Mouse (Mus musculus): ENCODE results near the gene Plrg1.

Gene Plrg1

DNA sequence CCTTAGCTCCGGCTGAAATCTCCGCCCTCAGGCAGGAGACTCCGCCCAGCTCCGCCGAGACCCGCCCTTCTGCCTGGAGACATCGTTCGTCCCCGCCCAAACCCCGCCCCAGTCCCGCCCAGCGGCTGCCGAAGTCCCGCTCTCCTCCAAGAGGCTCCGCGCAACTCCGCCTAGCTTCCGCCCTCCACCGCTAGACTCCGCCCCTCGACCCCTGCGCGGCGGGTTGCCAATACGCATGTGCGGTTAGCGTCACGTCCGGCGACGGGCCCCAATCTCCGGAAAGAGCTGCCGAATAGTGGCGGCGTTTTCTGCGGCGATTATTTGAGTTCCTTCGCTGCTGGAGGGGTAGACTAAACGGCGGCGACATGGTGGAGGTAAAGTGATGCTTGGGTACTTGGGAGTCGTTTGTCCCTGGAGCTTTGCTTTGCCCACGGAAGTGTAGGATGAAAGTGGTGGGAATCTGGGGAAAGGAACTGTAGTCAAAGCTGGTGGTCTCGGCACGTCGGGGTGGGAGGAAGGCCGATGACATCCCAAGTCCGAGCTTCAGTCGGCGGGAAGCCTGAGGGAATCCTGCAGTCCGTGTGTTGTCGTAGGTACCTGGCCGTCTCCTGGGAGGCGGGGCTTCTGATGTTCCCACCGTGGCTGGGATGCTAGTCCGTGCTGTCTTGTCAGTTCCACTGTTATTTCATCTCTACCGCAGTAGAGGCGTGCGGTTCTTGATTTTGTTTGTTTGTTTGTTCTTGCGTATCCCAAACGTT, at the start of gene Plrg1:
Plrg1 (plus strand) TSS at position 242 of the 758 bp plus-strand sequence.
- peak; percentile 99 for DNase-seq (ENCODE audit: low spot score)

- DNase-seq (ENCODE audit: low spot score): no peak
Measured at GRCm38 (mm10) chr3:83007557-83007956, 47.8 kb upstream of the Plrg1 start, which contains the start of gene Fgg. Gene Fgg, plus strand, starts transcription at chr3:83007724.

DNA sequence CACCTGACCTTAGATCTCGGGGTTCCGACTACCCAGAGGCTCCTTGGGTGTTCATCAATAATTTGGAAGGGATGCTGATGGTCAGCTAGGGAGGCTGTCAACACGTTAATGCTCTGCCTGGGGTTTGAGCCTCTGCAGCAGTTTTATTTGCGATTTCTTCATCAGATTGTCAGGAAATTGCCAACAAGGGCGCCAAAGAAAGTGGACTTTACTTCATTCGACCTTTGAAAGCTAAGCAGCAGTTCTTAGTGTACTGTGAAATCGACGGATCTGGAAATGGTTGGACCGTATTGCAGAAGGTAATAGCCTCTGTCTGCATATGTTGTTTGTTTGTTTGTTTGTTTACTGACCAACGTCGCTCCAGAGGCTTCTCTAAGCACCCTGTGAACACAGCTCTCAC, 45.0 kb upstream of the Plrg1 start:
- DNase-seq (ENCODE audit: low spot score): no peak

DNA sequence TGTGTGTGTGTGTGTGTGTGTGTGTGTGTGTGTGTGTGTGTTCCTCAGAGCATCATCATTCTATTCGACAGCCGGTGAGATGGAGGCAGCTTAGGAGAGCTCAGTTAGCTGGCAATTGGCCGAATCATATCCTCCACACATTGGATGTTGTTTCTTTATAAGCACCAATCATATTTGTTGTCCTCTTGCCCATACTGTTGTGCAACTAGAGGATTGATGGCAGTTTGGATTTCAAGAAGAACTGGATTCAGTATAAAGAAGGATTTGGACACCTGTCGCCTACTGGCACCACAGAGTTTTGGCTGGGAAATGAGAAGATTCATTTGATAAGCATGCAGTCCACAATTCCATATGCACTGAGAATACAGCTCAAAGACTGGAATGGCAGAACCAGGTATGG, 44.2 kb upstream of the Plrg1 start:
- DNase-seq (ENCODE audit: low spot score): no peak

- no peak for DNase-seq (ENCODE audit: low spot score)
Measured at GRCm38 (mm10) chr3:83011565-83011964, 43.8 kb upstream of the Plrg1 start.

DNA sequence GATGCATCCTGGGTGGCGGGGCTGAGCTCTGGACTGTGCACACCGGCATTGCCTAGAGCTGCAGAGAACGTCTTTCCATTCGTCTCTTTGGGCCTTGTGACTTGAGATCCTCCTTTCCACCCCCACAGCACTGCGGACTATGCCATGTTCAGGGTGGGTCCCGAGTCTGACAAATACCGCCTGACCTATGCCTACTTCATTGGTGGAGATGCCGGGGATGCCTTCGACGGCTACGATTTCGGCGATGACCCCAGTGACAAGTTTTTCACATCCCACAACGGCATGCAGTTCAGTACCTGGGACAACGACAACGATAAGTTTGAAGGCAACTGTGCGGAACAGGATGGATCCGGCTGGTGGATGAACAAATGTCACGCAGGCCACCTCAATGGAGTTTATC, 42.7 kb upstream of the Plrg1 start:
- DNase-seq (ENCODE audit: low spot score): no peak

DNA sequence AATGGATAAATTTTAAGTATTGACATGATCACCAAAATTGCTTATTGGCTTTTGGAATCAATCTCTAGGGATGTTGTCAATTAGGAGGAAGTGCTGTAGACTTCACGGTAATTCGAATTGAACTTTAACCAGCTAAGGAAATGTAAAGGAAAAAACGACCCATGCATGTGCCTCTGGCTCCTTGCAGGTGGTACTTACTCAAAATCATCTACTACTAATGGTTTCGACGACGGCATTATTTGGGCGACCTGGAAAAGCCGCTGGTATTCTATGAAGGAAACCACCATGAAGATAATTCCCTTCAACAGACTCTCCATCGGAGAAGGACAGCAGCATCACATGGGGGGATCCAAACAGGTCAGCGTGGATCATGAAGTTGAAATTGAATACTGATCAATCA, 41.4 kb upstream of the Plrg1 start:
- DNase-seq (ENCODE audit: low spot score): no peak

- no peak for DNase-seq (ENCODE audit: low spot score)
Measured at GRCm38 (mm10) chr3:83016236-83016635, 39.1 kb upstream of the Plrg1 start.

GRCm38 (mm10) chr3:83020387-83020786, 34.9 kb upstream of the Plrg1 start:
- no peak for DNase-seq (ENCODE audit: low spot score)

DNA sequence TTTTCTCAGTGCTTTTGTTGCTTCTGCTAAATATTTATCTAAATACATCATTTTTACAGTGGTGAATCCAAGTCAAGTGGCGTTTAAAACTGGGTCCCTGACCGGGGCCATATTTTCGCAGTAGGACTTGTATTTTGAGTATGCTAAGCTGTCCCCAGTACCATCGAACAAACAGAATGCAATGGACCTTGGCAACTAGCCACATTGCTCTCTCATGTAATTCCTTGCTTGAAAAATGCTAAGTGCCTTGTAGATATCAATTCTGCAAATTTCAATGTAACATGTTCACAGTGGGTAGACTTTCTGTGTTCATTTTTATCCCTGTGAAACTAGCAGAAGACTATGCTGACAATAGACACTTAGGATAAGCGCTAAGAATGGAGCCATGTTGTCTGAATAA, 34.1 kb upstream of the Plrg1 start:
- no peak for DNase-seq (ENCODE audit: low spot score)

DNA sequence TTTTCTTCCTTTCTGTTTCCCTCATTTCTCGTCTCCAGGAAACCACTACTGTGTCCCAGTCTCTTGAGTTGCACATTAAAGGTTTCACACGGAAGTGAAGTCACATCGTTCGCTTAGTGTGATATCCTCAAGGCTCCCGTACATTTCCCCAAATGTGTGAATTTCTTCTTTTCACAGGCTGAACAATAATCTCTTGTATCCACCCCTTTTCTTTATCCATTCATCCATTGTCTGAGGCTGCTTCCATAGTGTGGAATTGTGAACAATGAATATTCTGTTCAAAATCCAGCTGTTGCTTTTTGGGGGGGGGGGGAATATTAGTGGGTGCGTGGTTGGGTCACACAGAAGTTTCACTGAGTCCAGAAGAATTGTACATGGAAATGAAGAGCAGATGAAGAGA, 30.3 kb upstream of the Plrg1 start:
- DNase-seq (ENCODE audit: low spot score): no peak

DNA sequence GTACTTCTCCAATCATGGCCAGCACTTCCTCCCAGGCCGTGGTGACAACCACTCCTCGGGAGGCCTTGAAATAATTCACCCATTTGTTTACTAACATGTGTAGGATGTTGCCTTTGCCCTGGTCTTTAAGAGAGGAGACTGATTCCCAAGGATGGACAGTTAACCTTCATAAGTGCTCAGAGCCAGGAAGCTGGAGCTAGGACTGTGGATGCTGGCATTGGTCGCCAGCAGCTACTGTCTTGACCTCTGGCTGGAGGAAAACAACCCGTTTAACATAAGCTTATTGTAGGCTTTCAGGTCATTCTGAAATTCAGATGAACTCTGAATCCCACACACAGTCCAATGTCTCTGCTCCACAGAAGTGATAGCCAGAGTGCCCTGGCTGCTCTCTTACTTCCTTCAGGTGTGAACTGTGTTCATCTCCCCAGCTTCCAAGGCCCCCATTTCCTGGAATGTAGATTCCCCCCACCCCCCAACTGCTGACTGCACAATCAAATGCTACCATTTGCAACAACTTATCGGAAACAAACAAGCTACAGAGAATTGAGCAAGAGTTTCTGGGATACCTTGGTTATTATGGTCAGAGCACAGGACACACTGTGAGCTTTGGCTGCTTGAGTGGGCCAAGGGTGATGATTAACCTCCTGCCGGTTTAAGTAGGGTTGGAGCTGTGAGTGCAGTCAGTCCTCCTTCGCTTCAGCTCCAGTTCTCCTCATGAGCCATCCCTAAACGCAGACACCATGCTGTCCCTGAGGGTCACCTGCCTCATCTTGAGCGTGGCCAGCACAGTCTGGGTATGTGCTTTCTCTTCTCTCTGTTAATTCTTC, 29.6 kb upstream of the Plrg1 start, which contains the start of gene Fga:
Fga (plus strand) TSS at position 602 of the 827 bp plus-strand sequence.
- no peak for DNase-seq (ENCODE audit: low spot score)

DNA sequence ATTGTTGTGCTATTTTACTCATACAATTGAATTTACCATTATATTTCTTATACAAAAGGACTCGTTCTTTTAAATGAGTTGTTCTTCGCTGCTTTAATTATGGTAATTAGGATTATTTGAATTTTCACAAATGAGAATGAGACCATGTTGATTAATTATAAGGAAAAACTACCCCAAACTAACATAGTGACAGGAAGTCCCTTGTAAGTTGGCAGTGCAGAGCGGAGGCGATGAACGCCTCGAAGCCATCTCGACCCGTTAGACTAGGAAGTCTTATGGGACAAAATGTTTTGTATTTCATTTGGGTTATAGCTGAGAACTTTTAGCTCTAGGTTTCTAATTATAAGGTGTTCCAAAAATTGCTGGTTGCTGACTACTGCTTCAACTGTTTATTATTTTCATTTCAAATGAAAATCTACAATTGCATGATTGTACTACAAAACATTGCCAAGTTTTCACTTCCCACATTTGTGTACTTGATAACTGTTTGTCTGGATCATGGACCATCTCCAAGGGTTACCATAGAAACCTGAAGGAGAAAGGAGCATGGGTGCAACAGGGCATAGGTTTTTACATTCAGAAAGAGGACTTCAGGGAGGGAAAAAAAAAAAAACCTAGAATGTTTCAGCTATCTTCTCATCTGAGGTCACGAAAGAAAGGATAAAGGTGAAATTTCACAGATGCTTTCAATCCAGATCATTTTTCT, 27.6 kb upstream of the Plrg1 start:
- no peak for DNase-seq (ENCODE audit: low spot score)

- no peak for DNase-seq (ENCODE audit: low spot score)
Measured at GRCm38 (mm10) chr3:83030331-83030730, 25.0 kb upstream of the Plrg1 start.

DNA sequence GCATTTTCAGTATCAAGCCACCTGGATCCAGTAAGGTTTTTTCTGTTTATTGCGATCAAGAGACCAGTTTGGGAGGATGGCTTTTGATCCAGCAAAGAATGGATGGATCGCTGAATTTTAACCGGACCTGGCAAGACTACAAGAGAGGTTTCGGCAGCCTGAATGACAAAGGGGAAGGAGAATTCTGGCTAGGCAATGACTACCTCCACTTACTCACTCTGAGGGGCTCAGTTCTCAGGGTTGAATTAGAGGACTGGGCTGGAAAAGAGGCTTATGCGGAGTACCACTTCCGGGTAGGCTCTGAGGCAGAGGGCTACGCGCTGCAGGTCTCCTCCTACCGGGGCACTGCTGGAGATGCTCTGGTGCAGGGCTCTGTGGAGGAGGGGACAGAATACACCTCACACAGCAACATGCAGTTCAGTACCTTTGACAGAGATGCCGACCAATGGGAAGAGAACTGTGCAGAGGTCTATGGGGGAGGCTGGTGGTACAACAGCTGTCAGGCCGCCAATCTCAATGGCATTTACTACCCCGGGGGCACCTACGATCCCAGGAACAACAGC, 22.5 kb upstream of the Plrg1 start:
- no peak for DNase-seq (ENCODE audit: low spot score)

- DNase-seq (ENCODE audit: low spot score): no peak
Measured at GRCm38 (mm10) chr3:83033801-83034200, 21.5 kb upstream of the Plrg1 start.

DNA sequence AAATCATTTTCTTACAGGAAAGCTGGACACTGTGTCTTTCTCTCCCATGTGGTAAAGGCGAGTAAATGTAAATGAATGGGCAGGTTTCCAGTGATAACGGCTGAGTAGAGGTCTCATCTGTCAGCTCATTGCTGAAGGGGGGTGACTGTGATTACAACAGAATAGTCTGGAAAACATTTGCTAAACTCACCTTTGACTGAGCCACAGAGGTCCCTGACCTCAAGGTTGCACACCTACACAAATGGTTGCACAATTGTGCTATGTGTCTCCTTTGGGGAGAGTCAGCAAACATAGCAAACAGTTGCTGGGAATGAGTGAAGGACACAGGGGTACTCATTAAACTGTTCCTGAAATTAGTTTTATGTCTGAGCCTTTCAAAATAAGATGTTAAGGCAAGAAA, 16.5 kb upstream of the Plrg1 start:
- DNase-seq (ENCODE audit: low spot score): no peak

- DNase-seq (ENCODE audit: low spot score): no peak
Measured at GRCm38 (mm10) chr3:83039666-83040065, 15.7 kb upstream of the Plrg1 start.

DNA sequence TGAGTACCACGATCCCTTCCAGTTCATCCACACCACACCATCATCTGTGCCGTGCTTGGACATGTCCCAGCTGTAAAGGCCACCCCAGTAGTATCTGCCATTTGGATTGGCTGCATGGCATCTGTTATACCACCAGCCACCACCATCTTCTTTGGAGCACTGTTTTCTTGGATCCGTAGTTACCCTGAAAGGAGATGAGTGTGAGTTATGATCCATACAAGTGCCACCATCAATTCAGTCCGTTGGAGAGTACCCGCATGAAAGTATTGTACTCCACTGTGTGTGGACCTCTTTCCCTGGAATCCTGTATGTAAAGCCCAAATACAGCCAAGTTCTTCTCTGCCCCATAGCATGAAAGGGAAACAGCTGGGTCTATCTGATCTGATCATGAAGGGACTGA, 12.9 kb upstream of the Plrg1 start:
- DNase-seq (ENCODE audit: low spot score): no peak

DNA sequence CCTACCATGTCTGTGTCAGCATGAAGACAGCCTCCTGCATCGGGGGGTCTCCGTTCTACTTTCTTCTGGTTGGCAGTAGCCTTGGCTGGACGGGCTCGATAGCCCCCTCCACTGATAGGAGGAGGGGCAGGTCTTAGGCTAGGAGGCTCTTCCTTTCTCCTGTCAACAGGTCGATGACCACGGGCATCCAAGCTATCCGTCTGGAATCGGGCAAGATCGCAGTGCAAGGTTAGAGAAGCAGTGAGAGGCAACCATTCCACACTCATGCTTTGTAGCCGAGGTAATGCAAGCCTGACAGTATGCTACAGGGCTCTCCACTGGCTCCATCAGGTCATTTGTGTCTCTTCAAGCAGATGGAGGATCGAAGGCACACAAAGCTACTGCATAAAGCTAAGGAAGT, 8.7 kb upstream of the Plrg1 start:
- DNase-seq (ENCODE audit: low spot score): no peak

DNA sequence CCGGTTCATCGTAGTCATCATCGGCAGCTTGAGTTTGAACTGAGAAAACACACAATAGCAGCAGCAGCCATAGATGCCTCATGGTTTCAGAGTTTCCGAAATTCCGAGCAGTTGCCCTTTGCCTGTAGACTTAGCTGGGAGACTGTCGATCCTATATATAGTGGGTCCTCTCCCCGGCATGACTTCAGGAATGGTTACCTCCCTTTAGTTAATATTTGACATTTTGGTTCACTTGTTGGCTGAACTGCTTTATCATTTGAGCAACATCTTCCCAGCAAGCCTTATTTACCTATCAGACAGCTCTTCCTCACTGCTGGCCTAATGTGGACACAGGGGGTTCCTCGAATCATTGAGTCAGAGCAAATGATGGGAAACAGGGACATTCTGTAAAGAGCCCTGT, 5.6 kb upstream of the Plrg1 start, which contains the start of gene Fgb:
Fgb (minus strand) TSS at position 184 of the 400 bp plus-strand sequence.
- DNase-seq (ENCODE audit: low spot score): no peak

- no peak for DNase-seq (ENCODE audit: low spot score)
Measured at GRCm38 (mm10) chr3:83050661-83051060, 4.7 kb upstream of the Plrg1 start.
